Comparison of ENCODE assay signal across 10 mouse cellular contexts in genomic region chr9:63146126-63146855, GRCm38 (mm10). TPM values are rescaled to one million over a fixed set of nuclear protein-coding genes. Genes with fewer than 3 reads are reported as not detected.
DNase-seq lines count a peak whose midpoint lies in the region; ATAC-seq lines count a peak whose summit lies in the region.
"Had no signal": no experiment of that assay in that cellular context is flagged by ENCODE, and none has a peak within 500 bp of the region (broad histone marks: within the 10 kb centered on the region; RNA-seq: fewer than 3 reads in every experiment).

No protein-coding gene starts in this region.

- H3K4me2 ChIP-seq in heart, embryonic 12.5 days = peak overlapping the region; percentile 64

- under 1% methylated on average over 46 of the region's 46 CpGs for WGBS in heart, embryonic 12.5 days
- under 1% methylated on average over 46 of the region's 46 CpGs for WGBS in hindbrain, embryonic 10.5 days

- no peak overlapping the region for H3K27ac ChIP-seq in heart, embryonic 12.5 days (ENCODE audit: poor library complexity, severe bottlenecking)
- 0 out of 2 replicates have a peak overlapping the region, but pooled peaks have one; percentile 51 for H3K27ac ChIP-seq in hindbrain, embryonic 10.5 days

- no peaks in the 10 kb centered on the region for H3K36me3 ChIP-seq in heart, embryonic 12.5 days
- H3K36me3 ChIP-seq in hindbrain, embryonic 10.5 days = no peaks in the 10 kb centered on the region

- intact Hi-C loops in heart, postnatal 36 days (cut with DNase I) = no loop called here

- peaks cover 100% of the 10 kb centered on the region for H3K27me3 ChIP-seq in heart, embryonic 12.5 days (replicated peaks)
- H3K27me3 ChIP-seq in hindbrain, embryonic 10.5 days (ENCODE audit: insufficient read depth, poor library complexity, severe bottlenecking) = peaks cover 100% of the 10 kb centered on the region
- H3K27me3 ChIP-seq: CH12.LX had no signal

- peak overlapping the region; percentile 43 for H3K4me3 ChIP-seq in heart, embryonic 12.5 days
- H3K4me3 ChIP-seq in hindbrain, embryonic 10.5 days = peak overlapping the region; percentile 38

- DNase-seq in heart, postnatal 36 days = no peak
- peak; percentile 67 for DNase-seq in ZHBTc4 (ENCODE audit: low read depth, low spot score)
- DNase-seq in hindbrain, embryonic 10.5 days (ENCODE audit: low spot score) = peak; percentile 49
- peak; percentile 7 for DNase-seq in mesoderm, embryonic 11.5 days (ENCODE audit: low read depth, low spot score)
- DNase-seq in layer of hippocampus, adult 9-11 months = no peak
- no peak for DNase-seq in left cerebral cortex, adult 8-10 months (ENCODE audit: low spot score in 2 of 2)
- DNase-seq: cerebellum, adult 11 months had no signal

- ATAC-seq in heart, embryonic 12.5 days (ENCODE audit: insufficient number of reproducible peaks, low FRiP score) = no peak
- ATAC-seq in activated CD4-positive, CD25-positive, alpha-beta regulatory T cell, adult 4 months = no peak

- H3K4me1 ChIP-seq in heart, embryonic 12.5 days (replicated peaks) = peaks cover 66% of the 10 kb centered on the region
- H3K4me1 ChIP-seq in hindbrain, embryonic 10.5 days (replicated peaks) = peaks cover 87% of the 10 kb centered on the region

- 0 out of 2 replicates have a peak overlapping the region, but pooled peaks have one; percentile 15 for H3K9ac ChIP-seq in heart, embryonic 12.5 days

- no peaks in the 10 kb centered on the region for H3K9me3 ChIP-seq in heart, embryonic 12.5 days (replicated peaks)
- no peaks in the 10 kb centered on the region for H3K9me3 ChIP-seq in hindbrain, embryonic 10.5 days

RNA-seq across cellular contexts. Expression of gene Skor1, which starts 2.5 kb away (rescaled TPM):
- polyA plus RNA-seq in heart, embryonic 12.5 days (2016; fragmentation: Nextera tagmentation; extraction: Ambion mirVana) = not detected in 2 replicates
- total RNA-seq in heart, postnatal 36 days (2021) = under 1 TPM; 0.08 TPM
- polyA plus RNA-seq in hindbrain, embryonic 10.5 days (2016; fragmentation: Nextera tagmentation; extraction: Ambion mirVana) = 0.68 and 6.8 TPM in 2 replicates
- polyA plus RNA-seq in activated CD4-positive, CD25-positive, alpha-beta regulatory T cell, adult 4 months (2017; shearing (Covaris generic)) = not detected
- under 1 TPM; 0.34 to 0.44 (median 0.37) TPM for total RNA-seq in left cerebral cortex, adult 8-10 months (2022)
- total RNA-seq: CH12.LX had no signal

Comparison
In these comparisons a context has a peak if more than half of its experiments do, and no peak if none do; other contexts are left out.
1. DNase-seq: peak in ZHBTc4 (single experiment), hindbrain, embryonic 10.5 days (single experiment) and mesoderm, embryonic 11.5 days (single experiment); none in heart, postnatal 36 days (0 of 2), layer of hippocampus, adult 9-11 months (single experiment) and left cerebral cortex, adult 8-10 months (0 of 2).